Mouse (Mus musculus) hematopoietic stem cell, adult 5-6 weeks (primary cell): ENCODE measurements around the gene Hist1h2af. TPM values are rescaled to one million over a fixed set of nuclear protein-coding genes. Genes with fewer than 3 reads are reported as not detected.

Experiments
- ATAC-seq, 2 experiments: fragments of 125-278 bp in 1 of 2; replicated peaks in 1 of 2; 2 replicates each; pipeline ENCODE4 v1.8.0; 2016 to 2017; ENCODE audit warnings: inconsistent platforms in 2 of 2, mild to moderate bottlenecking in 2 of 2, moderate number of reproducible peaks in 2 of 2, low read depth in 1 of 2, moderate TSS enrichment in 1 of 2; ENCODE audit not compliant: low FRiP score in 2 of 2, poor library complexity in 2 of 2, severe bottlenecking in 2 of 2, insufficient read depth in 1 of 2, low TSS enrichment in 1 of 2
- total RNA-seq: library from RNA; stranded (forward); fragments of 172-1452, 232-1000 nt; gene quantifications from 2 replicates; pipeline ENCODE4 v1.2.3, GENCODE M21; 2017

Gene Hist1h2af
- total RNA-seq, 1 experiment from 2014 or later = 1,435 TPM

- peak; percentile 81 to 83 for ATAC-seq
Observed at GRCm38 (mm10) chr13:23581408-23582218, 47.9 kb downstream of the Hist1h2af start, which contains the start of gene Hist1h4d. TSS of gene Hist1h4d (plus strand) at chr13:23581598.

GRCm38 (mm10) chr13:23582219-23583056 lies 48.7 kb downstream of the Hist1h2af start:
- ATAC-seq = no peak

- ATAC-seq = no peak
Observed at GRCm38 (mm10) chr13:23583387-23584068, 49.8 kb downstream of the Hist1h2af start.

Other genes starting within 250 kb of the Hist1h2af start
- gene Zfp322a, start 164.7 kb upstream of the Hist1h2af start, total RNA-seq = 53.6 and 57.6 TPM in 2 replicates
- gene Abt1, start 110.0 kb upstream of the Hist1h2af start, total RNA-seq = 12.5 and 18.7 TPM in 2 replicates
- 0.20 TPM in 1 of 2 replicates, not detected in the other for gene Btn1a1, start 68.0 kb upstream of the Hist1h2af start, total RNA-seq
- gene Btn2a2, start 45.0 kb upstream of the Hist1h2af start, total RNA-seq = not detected in 2 replicates
- gene Hist1h4h, start 2.9 kb upstream of the Hist1h2af start, total RNA-seq = 427 and 875 TPM in 2 replicates
- 35.1 and 72.3 TPM in 2 replicates for gene Hist1h3g, start 1.5 kb downstream of the Hist1h2af start, total RNA-seq
- 47.7 and 59.1 TPM in 2 replicates for gene Hist1h2bh, start 9.5 kb downstream of the Hist1h2af start, total RNA-seq
- 45.4 and 80.4 TPM in 2 replicates for gene Hist1h3f, start 10.1 kb downstream of the Hist1h2af start, total RNA-seq
- gene Hist1h4f, start 17.7 kb downstream of the Hist1h2af start, total RNA-seq = 943 and 1,781 TPM in 2 replicates
- gene Hist1h1d, start 19.4 kb downstream of the Hist1h2af start, total RNA-seq = 39.0 and 69.9 TPM in 2 replicates
- gene Hist1h3e, start 28.5 kb downstream of the Hist1h2af start, total RNA-seq = 153 and 296 TPM in 2 replicates
- 87.5 and 265 TPM in 2 replicates for gene Hist1h2ae, start 37.3 kb downstream of the Hist1h2af start, total RNA-seq
- gene Hist1h2bg, start 37.5 kb downstream of the Hist1h2af start, total RNA-seq = 765 and 915 TPM in 2 replicates
- 223 and 278 TPM in 2 replicates for gene Hist1h2bf, start 40.3 kb downstream of the Hist1h2af start, total RNA-seq
- gene Hist1h2ad, start 40.5 kb downstream of the Hist1h2af start, total RNA-seq = 346 and 539 TPM in 2 replicates
- 76.7 and 84.0 TPM in 2 replicates for gene Hist1h3d, start 41.9 kb downstream of the Hist1h2af start, total RNA-seq
- gene Hist1h4d, start 47.7 kb downstream of the Hist1h2af start, total RNA-seq = 639 and 801 TPM in 2 replicates
- gene Hist1h2be, start 87.2 kb downstream of the Hist1h2af start, total RNA-seq = 51.7 and 72.2 TPM in 2 replicates
- 102 and 170 TPM in 2 replicates for gene Hist1h1e, start 88.7 kb downstream of the Hist1h2af start, total RNA-seq
- gene Hist1h2ac, start 150.0 kb downstream of the Hist1h2af start, total RNA-seq = 45.3 and 83.9 TPM in 2 replicates
- 109 and 180 TPM in 2 replicates for gene Hist1h2bc, start 150.3 kb downstream of the Hist1h2af start, total RNA-seq
- not detected in 2 replicates for gene Hist1h1t, start 161.9 kb downstream of the Hist1h2af start, total RNA-seq
- 140 and 291 TPM in 2 replicates for gene Hist1h4c, start 164.5 kb downstream of the Hist1h2af start, total RNA-seq
- gene Hfe, start 176.9 kb downstream of the Hist1h2af start, total RNA-seq = 3.1 TPM in 2 replicates
- 345 and 598 TPM in 2 replicates for gene Hist1h1c, start 204.9 kb downstream of the Hist1h2af start, total RNA-seq
- 240 and 585 TPM in 2 replicates for gene Hist1h3c, start 211.7 kb downstream of the Hist1h2af start, total RNA-seq
- 2,012 and 2,201 TPM in 2 replicates for gene Hist1h2bb, start 212.8 kb downstream of the Hist1h2af start, total RNA-seq
- 1,198 and 1,437 TPM in 2 replicates for gene Hist1h2ab, start 217.2 kb downstream of the Hist1h2af start, total RNA-seq
- gene Hist1h3b, start 218.4 kb downstream of the Hist1h2af start, total RNA-seq = 224 and 348 TPM in 2 replicates
- gene Hist1h4b, start 223.1 kb downstream of the Hist1h2af start, total RNA-seq = 208 and 415 TPM in 2 replicates
- gene Hist1h4a, start 227.3 kb downstream of the Hist1h2af start, total RNA-seq = 237 and 336 TPM in 2 replicates
- gene Hist1h3a, start 228.5 kb downstream of the Hist1h2af start, total RNA-seq = 207 and 294 TPM in 2 replicates
- gene Hist1h1a, start 229.8 kb downstream of the Hist1h2af start, total RNA-seq = 1,426 and 1,487 TPM in 2 replicates
- gene Trim38, start 236.0 kb downstream of the Hist1h2af start, total RNA-seq = not detected in 2 replicates